Mouse (Mus musculus) ES-Bruce4 (cell line): ENCODE results near the gene Lrch4. TPM values are rescaled to one million over a fixed set of nuclear protein-coding genes. Genes with fewer than 3 reads are reported as not detected.

Experiments
- H3K27ac ChIP-seq: 2 replicates; pipeline ENCODE4 v1.5.1; 2012; ENCODE audit warnings: low read length, inconsistent platforms; ENCODE audit not compliant: insufficient read depth
- H3K27me3 ChIP-seq: 2 replicates; pipeline ENCODE4 v1.6.1; 2012; ENCODE audit warnings: mild to moderate bottlenecking, low read length, inconsistent platforms; ENCODE audit not compliant: control insufficient read depth, poor library complexity, insufficient read depth, severe bottlenecking
- H3K36me3 ChIP-seq: 2 replicates; pipeline ENCODE4 v1.6.1; 2012; ENCODE audit warnings: inconsistent platforms, mild to moderate bottlenecking, low read length, moderate library complexity; ENCODE audit not compliant: control insufficient read depth, poor library complexity, insufficient read depth, severe bottlenecking
- H3K4me1 ChIP-seq: one replicate; pipeline ENCODE4 v1.8.1; 2011; ENCODE audit warnings: low read length; ENCODE audit not compliant: control insufficient read depth, insufficient read depth
- H3K4me3 ChIP-seq: 2 replicates; pipeline ENCODE4 v1.5.1; 2011; ENCODE audit warnings: low read depth, mild to moderate bottlenecking, low read length
- H3K9ac ChIP-seq: 2 replicates; pipeline ENCODE4 v1.6.1; 2012; ENCODE audit warnings: low read depth, mild to moderate bottlenecking, inconsistent platforms; ENCODE audit not compliant: poor library complexity, severe bottlenecking
- H3K9me3 ChIP-seq: replicated peaks from 2 replicates; pipeline ENCODE4 v1.6.1; 2012; ENCODE audit warnings: mild to moderate bottlenecking, low read length, inconsistent platforms; ENCODE audit not compliant: control insufficient read depth, poor library complexity, insufficient read depth, severe bottlenecking
- CTCF ChIP-seq: IDR thresholded peaks from one replicate; pipeline ENCODE4 v1.8.1; 2011; ENCODE audit warnings: low read depth, low read length
- EP300 ChIP-seq: IDR thresholded peaks from 2 replicates; pipeline ENCODE4 v1.6.1; 2011; ENCODE audit warnings: low read depth, low read length; ENCODE audit not compliant: insufficient read depth
- POLR2A ChIP-seq: IDR thresholded peaks from one replicate; pipeline ENCODE4 v1.8.1; 2011; ENCODE audit warnings: low read length; ENCODE audit not compliant: insufficient read depth
- polyA plus RNA-seq: library from polyadenylated mRNA; stranded (reverse); fragments of >200 nt; gene quantifications from 2 replicates; pipeline ENCODE4 v1.2.4, GENCODE M21; 2011; ENCODE audit warnings: low read depth; ENCODE audit not compliant: missing spikeins, insufficient read depth, insufficient read length

Gene Lrch4
- polyA plus RNA-seq, 1 experiment: 25.1 TPM

DNA sequence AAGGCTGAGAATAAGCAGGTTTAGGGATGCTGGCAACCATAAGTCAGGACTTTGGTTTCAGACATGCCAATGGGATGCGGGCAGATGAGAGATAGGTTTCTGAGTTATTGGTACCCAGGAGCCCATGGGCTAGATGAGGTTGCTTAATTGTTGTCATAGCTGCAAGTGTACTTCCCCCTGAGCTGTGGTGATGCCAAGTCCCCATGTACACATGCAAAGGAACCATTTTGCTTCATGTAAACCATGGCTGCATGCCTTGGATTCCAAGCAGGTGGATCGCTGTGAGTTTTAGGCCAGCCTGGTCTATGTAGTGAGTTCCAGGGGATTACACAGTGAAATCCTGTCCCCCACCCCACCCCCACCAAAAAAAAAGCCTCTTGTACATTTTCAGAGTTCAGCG, 56.7 kb downstream of the Lrch4 start:
- Histone ChIP-seq H3K27me3 (no peaks in the 10 kb centered on the region), H3K4me3 (no peak overlapping the region), H3K36me3 (no peaks in the 10 kb centered on the region), H3K9me3 (no peaks in the 10 kb centered on the region), H3K9ac (no peak overlapping the region), H3K27ac (no peak overlapping the region), H3K4me1 (no peaks in the 10 kb centered on the region)
- no peak for TF ChIP-seq EP300
- no peak for TF ChIP-seq POLR2A
- no peak for TF ChIP-seq CTCF

DNA sequence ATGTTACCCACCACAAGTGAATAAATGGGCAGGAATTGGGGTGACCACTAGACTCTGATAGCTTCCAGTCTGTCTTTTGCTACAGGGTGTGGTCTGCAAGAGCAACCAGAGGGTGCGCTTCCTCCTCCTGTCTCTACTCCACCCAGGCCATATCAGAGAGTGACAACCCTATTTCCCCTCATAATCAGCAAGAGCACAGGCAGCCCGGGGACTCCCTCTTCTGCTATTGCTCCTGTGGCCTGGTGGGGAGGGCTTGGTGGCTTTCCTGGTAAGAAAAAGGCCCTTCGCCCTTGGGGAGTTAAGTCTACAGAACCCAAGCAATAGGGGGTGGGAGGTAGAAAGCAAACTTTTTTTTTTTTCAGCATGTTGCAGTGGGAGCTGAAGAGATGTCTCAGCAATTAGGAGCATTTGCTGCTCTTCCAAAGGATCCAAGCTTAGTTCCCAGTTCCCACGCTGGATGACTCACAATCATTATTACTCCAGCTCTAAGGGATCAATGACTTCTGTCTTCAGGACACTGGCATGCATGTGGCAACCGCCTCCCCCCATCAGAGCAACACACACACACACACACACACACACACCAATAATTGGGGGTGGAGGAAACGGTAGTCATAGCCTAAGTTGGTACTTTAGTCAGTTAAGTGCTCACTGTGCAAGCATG, 57.3 kb downstream of the Lrch4 start:
- TF ChIP-seq EP300: no peak
- no peak for TF ChIP-seq CTCF
- TF ChIP-seq POLR2A: no peak
- H3K27ac ChIP-seq: no peak overlapping the region

DNA sequence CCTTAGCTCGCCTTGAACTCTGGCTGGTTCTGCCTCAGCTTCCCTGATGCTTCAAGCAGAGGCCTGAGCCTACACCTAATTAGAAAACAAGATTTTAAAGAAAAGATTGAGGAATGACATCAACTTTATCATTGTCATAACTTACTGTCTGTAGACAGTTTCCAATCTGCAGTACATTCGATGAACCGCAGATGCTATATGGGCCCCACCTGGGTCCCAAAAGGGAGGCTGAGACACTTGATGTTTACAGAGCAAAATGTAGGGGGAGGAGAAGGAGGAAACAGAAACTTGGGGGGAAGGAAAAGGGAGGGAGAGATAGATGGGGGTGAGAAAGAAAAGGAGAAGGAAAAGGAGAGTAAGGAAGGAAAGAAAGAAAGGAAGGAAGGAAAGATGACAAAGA, 61.1 kb downstream of the Lrch4 start:
- Histone ChIP-seq H3K4me1 (no peaks in the 10 kb centered on the region), H3K9ac (no peak overlapping the region), H3K4me3 (no peak overlapping the region), H3K36me3 (no peaks in the 10 kb centered on the region), H3K27ac (no peak overlapping the region), H3K27me3 (no peaks in the 10 kb centered on the region), H3K9me3 (no peaks in the 10 kb centered on the region)
- no peak for TF ChIP-seq CTCF

More for the DNA sequence above, 57.3 kb downstream of the Lrch4 start:
- Histone ChIP-seq H3K27me3 (no peaks in the 10 kb centered on the region), H3K4me3 (no peak overlapping the region), H3K9me3 (no peaks in the 10 kb centered on the region), H3K36me3 (no peaks in the 10 kb centered on the region), H3K9ac (no peak overlapping the region), H3K4me1 (no peaks in the 10 kb centered on the region)

DNA sequence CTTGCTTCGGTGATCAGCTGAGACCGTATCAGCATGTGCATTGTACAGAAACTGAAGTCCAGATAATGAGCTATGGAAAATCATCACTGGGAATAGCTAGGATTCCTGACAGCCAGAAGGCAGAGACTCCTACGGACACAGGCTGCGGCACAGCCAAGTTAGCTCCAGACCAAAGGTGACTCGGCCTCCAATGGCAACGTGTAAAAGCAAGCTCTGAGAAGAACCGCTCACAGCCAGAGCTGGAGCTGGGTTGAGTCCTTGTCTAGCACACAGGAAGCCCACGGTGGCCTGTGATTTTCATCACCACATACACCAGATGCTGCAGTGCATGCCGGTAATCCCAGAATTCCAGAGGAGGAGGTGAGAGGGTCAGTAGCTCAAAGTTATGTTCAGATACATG, 61.6 kb downstream of the Lrch4 start:
- no peaks in the 10 kb centered on the region for H3K36me3 ChIP-seq
- H3K27ac ChIP-seq: no peak overlapping the region
- no peak overlapping the region for H3K4me3 ChIP-seq
- H3K9ac ChIP-seq: no peak overlapping the region
- H3K9me3 ChIP-seq: no peaks in the 10 kb centered on the region
- H3K4me1 ChIP-seq: no peaks in the 10 kb centered on the region
- TF ChIP-seq POLR2A (no peak), CTCF (no peak), EP300 (no peak)
- H3K27me3 ChIP-seq: no peaks in the 10 kb centered on the region

Other genes with a start within 250 kb of the Lrch4 start
- gene Zan, start 152.1 kb upstream of the Lrch4 start, polyA plus RNA-seq: 0.04 TPM in 1 of 2 replicates, not detected in the other
- 14.4 and 15.0 TPM in 2 replicates for gene Pop7, start 126.6 kb upstream of the Lrch4 start, polyA plus RNA-seq
- 33.5 and 37.9 TPM in 2 replicates for gene Gigyf1, start 110.6 kb upstream of the Lrch4 start, polyA plus RNA-seq
- gene Epo, start 95.9 kb upstream of the Lrch4 start, polyA plus RNA-seq: not detected in 2 replicates
- gene Gnb2, start 95.6 kb upstream of the Lrch4 start, polyA plus RNA-seq: 208 and 237 TPM in 2 replicates
- gene Actl6b, start 75.6 kb upstream of the Lrch4 start, polyA plus RNA-seq: not detected in 2 replicates
- 2.3 and 5.4 TPM in 2 replicates for gene Tfr2, start 59.3 kb upstream of the Lrch4 start, polyA plus RNA-seq
- gene Mospd3, start 28.1 kb upstream of the Lrch4 start, polyA plus RNA-seq: 20.3 and 22.4 TPM in 2 replicates
- gene Pcolce, start 15.3 kb upstream of the Lrch4 start, polyA plus RNA-seq: 49.2 and 60.6 TPM in 2 replicates
- 0.48 and 0.94 TPM in 2 replicates for gene Fbxo24, start 119 bp upstream of the Lrch4 start, polyA plus RNA-seq
- gene Gm20605, start 54 bp downstream of the Lrch4 start, polyA plus RNA-seq: 5.4 and 9.0 TPM in 2 replicates
- 5.0 and 7.9 TPM in 2 replicates for gene Sap25, start 12.2 kb downstream of the Lrch4 start, polyA plus RNA-seq
- gene Irs3, start 16.6 kb downstream of the Lrch4 start, polyA plus RNA-seq: 1.2 and 1.5 TPM in 2 replicates
- gene Agfg2, start 55.6 kb downstream of the Lrch4 start, polyA plus RNA-seq: 14.8 and 16.0 TPM in 2 replicates
- gene Nyap1, start 112.5 kb downstream of the Lrch4 start, polyA plus RNA-seq: 12.4 and 13.0 TPM in 2 replicates
- gene Tsc22d4, start 116.6 kb downstream of the Lrch4 start, polyA plus RNA-seq: 47.7 and 53.3 TPM in 2 replicates
- gene Ppp1r35, start 149.7 kb downstream of the Lrch4 start, polyA plus RNA-seq: 30.3 and 35.4 TPM in 2 replicates
- 21.6 and 24.8 TPM in 2 replicates for gene Mepce, start 158.5 kb downstream of the Lrch4 start, polyA plus RNA-seq
- 15.0 and 15.5 TPM in 2 replicates for gene Zcwpw1, start 158.7 kb downstream of the Lrch4 start, polyA plus RNA-seq
- not detected in 2 replicates for gene Pilra, start 207.2 kb downstream of the Lrch4 start, polyA plus RNA-seq
- not detected in 2 replicates for gene Pilrb1, start 229.0 kb downstream of the Lrch4 start, polyA plus RNA-seq
- gene Pilrb2, start 242.7 kb downstream of the Lrch4 start, polyA plus RNA-seq: not detected in 2 replicates